Mouse (Mus musculus) adrenal gland, adult 2 months (tissue): ENCODE measurements around the gene Ggt1. TPM values are rescaled to one million over a fixed set of nuclear protein-coding genes. Genes with fewer than 3 reads are reported as not detected.

ENCODE experiments used
- DNase-seq: peaks from one replicate; pipeline ENCODE4 v3.0.0; 2021
- polyA plus RNA-seq: library from polyadenylated mRNA; depleted of rRNA; stranded (reverse); fragments of >200 nt; gene quantifications from 2 replicates; pipeline ENCODE4 v1.2.3, GENCODE M21; 2012
- total RNA-seq, 2 experiments: library from RNA; stranded (reverse); gene quantifications; 2 replicates each; pipeline ENCODE4 v1.2.3; 2021

Ggt1 gene
- total and polyA plus RNA-seq, 3 experiments = 0.15 TPM; not detected in 2

- no peak for DNase-seq
Measured at GRCm38 (mm10) chr10:75573965-75574364, 12.6 kb downstream of the Ggt1 start.

GRCm38 (mm10) chr10:75579129-75579528, 17.7 kb downstream of the Ggt1 start:
- DNase-seq = peak; percentile 37

GRCm38 (mm10) chr10:75585876-75586552, 24.6 kb downstream of the Ggt1 start:
- peak; percentile 81 for DNase-seq

GRCm38 (mm10) chr10:75586553-75586879, 25.1 kb downstream of the Ggt1 start:
- DNase-seq = no peak

GRCm38 (mm10) chr10:75587781-75588180, 26.4 kb downstream of the Ggt1 start:
- no peak for DNase-seq

GRCm38 (mm10) chr10:75588336-75588735, 26.9 kb downstream of the Ggt1 start:
- no peak for DNase-seq

- peak; percentile 32 for DNase-seq
Measured at GRCm38 (mm10) chr10:75589129-75589528, 27.7 kb downstream of the Ggt1 start, which contains the start of gene Ggt5. Ggt5 (plus strand) TSS chr10:75589340.

GRCm38 (mm10) chr10:75589651-75590050, 28.2 kb downstream of the Ggt1 start:
- DNase-seq = peak; percentile 21

GRCm38 (mm10) chr10:75591211-75591894, 29.9 kb downstream of the Ggt1 start:
- DNase-seq = peak; percentile 31

- DNase-seq = no peak
Measured at GRCm38 (mm10) chr10:75592585-75592984, 31.2 kb downstream of the Ggt1 start.

- DNase-seq = peak; percentile 73
Measured at GRCm38 (mm10) chr10:75595981-75596380, 34.6 kb downstream of the Ggt1 start.

- DNase-seq = no peak
Measured at GRCm38 (mm10) chr10:75600189-75600730, 38.9 kb downstream of the Ggt1 start.

- no peak for DNase-seq
Measured at GRCm38 (mm10) chr10:75605162-75605846, 43.9 kb downstream of the Ggt1 start.

- DNase-seq = no peak
Measured at GRCm38 (mm10) chr10:75607253-75607652, 45.8 kb downstream of the Ggt1 start.

GRCm38 (mm10) chr10:75608975-75609374, 47.6 kb downstream of the Ggt1 start:
- peak; percentile 49 for DNase-seq

GRCm38 (mm10) chr10:75610486-75610885, 49.1 kb downstream of the Ggt1 start:
- no peak for DNase-seq

- no peak for DNase-seq
Measured at GRCm38 (mm10) chr10:75616044-75616443, 54.6 kb downstream of the Ggt1 start.

GRCm38 (mm10) chr10:75620818-75621217, 59.4 kb downstream of the Ggt1 start:
- DNase-seq = no peak

- DNase-seq = no peak
Measured at GRCm38 (mm10) chr10:75625920-75626319, 64.5 kb downstream of the Ggt1 start.

GRCm38 (mm10) chr10:75626991-75627390, 65.6 kb downstream of the Ggt1 start:
- no peak for DNase-seq

GRCm38 (mm10) chr10:75627490-75627889, 66.1 kb downstream of the Ggt1 start:
- DNase-seq = peak; percentile 87

GRCm38 (mm10) chr10:75632633-75633032, 71.2 kb downstream of the Ggt1 start:
- peak; percentile 37 for DNase-seq

- no peak for DNase-seq
Measured at GRCm38 (mm10) chr10:75633048-75633447, 71.6 kb downstream of the Ggt1 start.
